Mouse (Mus musculus) heart, embryonic 16.5 days (tissue): ENCODE results near the gene Rgp1. TPM values are rescaled to one million over a fixed set of nuclear protein-coding genes. Genes with fewer than 3 reads are reported as not detected.

Experiments used
- ATAC-seq: fragments of 200-750 bp; cut with Nextera tagmentation; replicated peaks from 2 replicates; pipeline ENCODE4 v1.8.0; 2017; ENCODE audit warnings: moderate number of reproducible peaks; ENCODE audit not compliant: insufficient read depth, low FRiP score; ENCODE audit errors: extremely low read depth
- H3K27ac ChIP-seq: fragments of 300-500 bp; sonication (generic); 2 replicates; pipeline ENCODE4 v1.5.1; 2014; ENCODE audit warnings: mild to moderate bottlenecking, low read length, control low read depth, moderate library complexity
- H3K27me3 ChIP-seq: fragments of 300-500 bp; sonication (generic); 2 replicates; pipeline ENCODE4 v1.6.1; 2014; ENCODE audit warnings: low read length, mixed read lengths; ENCODE audit not compliant: control insufficient read depth, insufficient read depth
- H3K36me3 ChIP-seq: fragments of 300-500 bp; sonication (generic); 2 replicates; pipeline ENCODE4 v1.6.1; 2014; ENCODE audit not compliant: control insufficient read depth, insufficient read depth
- H3K4me1 ChIP-seq: fragments of 300-500 bp; sonication (generic); 2 replicates; pipeline ENCODE4 v1.6.1; 2014; ENCODE audit warnings: low read length, mixed read lengths; ENCODE audit not compliant: control insufficient read depth, insufficient read depth
- H3K4me2 ChIP-seq: fragments of 300-500 bp; sonication (generic); 2 replicates; pipeline ENCODE4 v1.6.1; 2014; ENCODE audit warnings: low read depth, mild to moderate bottlenecking, control low read depth, low read length
- H3K4me3 ChIP-seq: fragments of 300-500 bp; sonication (generic); 2 replicates; pipeline ENCODE4 v1.5.1; 2014; ENCODE audit warnings: mild to moderate bottlenecking, control low read depth, low read length
- H3K9ac ChIP-seq: fragments of 300-500 bp; sonication (generic); 2 replicates; pipeline ENCODE4 v1.6.1; 2014; ENCODE audit warnings: low read length, control low read depth
- H3K9me3 ChIP-seq: fragments of 300-500 bp; sonication (generic); replicated peaks from 2 replicates; pipeline ENCODE4 v1.6.1; 2016; ENCODE audit warnings: low read length; ENCODE audit not compliant: control insufficient read depth
- WGBS: fragments of 180-500 bp; shearing (Covaris S2); extraction: QIAGEN DNeasy Blood & Tissue Kit; methylation state at CpG from one replicate; pipeline ENCODE4 v1.1.7; 2014; 5-methylcytosine and 5-hydroxymethylcytosine counted together
- polyA plus RNA-seq: library from polyadenylated mRNA; unstranded; fragments of >200 nt; fragmentation: Nextera tagmentation; extraction: Ambion mirVana; gene quantifications from 2 replicates; pipeline ENCODE4 v1.2.1, GENCODE M21; 2015

The Rgp1 gene
- polyA plus RNA-seq, 1 experiment from 2014 or later: 21.7 TPM

DNA sequence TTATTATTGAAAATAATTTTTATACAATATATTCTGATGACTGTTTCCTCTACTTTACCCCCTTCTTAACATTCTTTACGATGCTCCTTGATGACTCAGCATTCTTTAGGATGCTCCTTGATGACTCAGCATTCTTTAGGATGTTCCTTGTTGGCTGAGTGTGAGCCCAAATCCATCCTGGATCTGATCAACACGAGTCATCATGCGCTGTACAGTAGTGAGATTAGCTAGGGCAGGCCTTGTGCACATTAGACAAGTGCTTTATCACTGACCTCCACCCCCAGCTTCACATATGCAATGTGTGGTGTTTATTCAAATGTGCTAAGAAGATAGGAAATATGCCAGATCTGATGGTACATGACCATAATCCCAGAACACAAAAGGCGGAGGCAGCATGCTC, 19.7 kb downstream of the Rgp1 start:
- ATAC-seq: no peak
- peaks cover 3% of the 10 kb centered on the region; the same call in 1 of the 2 replicates for H3K4me1 ChIP-seq
- no peak overlapping the region for H3K4me3 ChIP-seq
- H3K27ac ChIP-seq: no peak overlapping the region
- 82% methylated on average over 4 of the region's 4 CpGs for WGBS
- no peaks in the 10 kb centered on the region for H3K9me3 ChIP-seq
- no peaks in the 10 kb centered on the region for H3K27me3 ChIP-seq
- H3K36me3 ChIP-seq: no peaks in the 10 kb centered on the region
- H3K9ac ChIP-seq: no peak overlapping the region
- H3K4me2 ChIP-seq: no peak overlapping the region

DNA sequence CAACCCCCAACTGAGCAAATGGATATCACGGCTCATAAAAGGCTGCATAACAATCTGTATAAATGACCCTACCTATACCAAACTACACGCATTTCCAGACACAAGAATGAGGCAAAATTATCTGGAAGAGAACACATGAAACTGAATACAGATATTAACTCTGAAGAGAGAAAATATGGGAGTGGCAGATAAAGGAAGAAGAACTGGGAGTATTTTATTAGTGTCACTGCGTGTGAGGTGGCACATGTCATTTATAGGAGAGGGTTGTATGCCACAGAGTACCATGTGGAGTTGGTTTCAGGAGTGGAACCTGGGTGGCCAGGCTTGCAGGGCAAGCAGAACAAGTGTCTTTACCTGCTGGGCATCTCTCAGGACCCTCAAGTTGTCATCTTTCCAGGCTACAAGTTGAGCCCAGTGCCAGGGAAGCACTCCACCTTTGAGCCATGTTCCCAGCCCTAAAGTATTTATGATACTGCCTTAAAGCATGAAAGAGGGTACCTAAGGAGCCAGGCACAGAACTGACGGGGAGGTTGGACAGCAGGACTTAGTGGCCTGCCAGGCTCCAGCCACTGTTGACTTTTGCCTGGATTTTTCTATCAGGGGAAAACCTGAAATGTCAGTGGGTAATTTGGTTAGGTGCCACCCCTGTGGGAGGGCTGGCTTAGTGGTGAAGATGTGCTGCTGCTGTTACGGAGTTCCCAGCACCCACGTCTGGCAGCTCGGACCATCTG, 20.3 kb downstream of the Rgp1 start:
- no peaks in the 10 kb centered on the region for H3K27me3 ChIP-seq
- H3K9ac ChIP-seq: no peak overlapping the region
- H3K27ac ChIP-seq: no peak overlapping the region
- no peaks in the 10 kb centered on the region for H3K4me1 ChIP-seq
- no peaks in the 10 kb centered on the region for H3K36me3 ChIP-seq
- no peaks in the 10 kb centered on the region for H3K9me3 ChIP-seq
- WGBS: 82% methylated on average over 7 of the region's 7 CpGs
- no peak overlapping the region for H3K4me2 ChIP-seq
- no peak overlapping the region for H3K4me3 ChIP-seq
- ATAC-seq: no peak

DNA sequence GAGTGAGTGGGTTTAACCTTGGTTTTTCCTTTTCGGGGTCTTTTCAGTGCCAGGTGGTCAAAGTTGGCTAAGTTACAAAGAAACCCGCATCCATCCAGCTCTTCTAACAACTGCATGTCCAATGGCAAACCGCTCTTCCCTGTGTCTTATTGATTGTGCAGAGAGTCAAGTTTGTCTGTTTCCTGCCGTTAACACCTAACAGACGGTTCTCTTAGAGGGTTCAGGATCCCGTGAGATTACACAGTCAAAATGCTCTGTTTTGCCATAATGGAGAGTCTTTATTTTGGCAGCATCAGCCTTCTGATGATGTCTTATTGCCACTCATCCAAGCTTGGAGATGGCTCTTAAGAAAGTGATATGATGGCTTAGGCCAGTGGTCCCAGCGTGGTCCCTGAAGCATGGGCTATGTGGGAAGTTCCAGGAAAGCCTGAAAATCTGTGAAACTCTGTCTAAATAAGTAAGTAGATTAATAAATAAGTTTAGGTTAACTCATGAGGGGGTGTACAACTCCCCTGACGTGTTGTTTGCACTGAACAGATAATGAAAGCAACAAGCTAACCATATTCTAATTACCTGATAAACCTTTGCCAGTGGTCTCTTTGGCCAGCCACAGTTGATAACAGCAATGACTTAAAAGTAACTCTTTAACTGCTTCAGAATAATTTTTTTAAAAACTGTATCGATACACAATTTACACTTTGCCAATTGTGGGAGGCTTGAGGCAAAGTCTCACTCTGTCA, 21.9 kb downstream of the Rgp1 start:
- no peaks in the 10 kb centered on the region for H3K36me3 ChIP-seq
- no peak overlapping the region for H3K27ac ChIP-seq
- no peaks in the 10 kb centered on the region for H3K27me3 ChIP-seq
- H3K9ac ChIP-seq: no peak overlapping the region
- WGBS: 72% methylated on average over 9 of the region's 9 CpGs
- no peaks in the 10 kb centered on the region for H3K9me3 ChIP-seq
- no peak for ATAC-seq
- H3K4me2 ChIP-seq: no peak overlapping the region
- no peaks in the 10 kb centered on the region for H3K4me1 ChIP-seq
- no peak overlapping the region for H3K4me3 ChIP-seq

DNA sequence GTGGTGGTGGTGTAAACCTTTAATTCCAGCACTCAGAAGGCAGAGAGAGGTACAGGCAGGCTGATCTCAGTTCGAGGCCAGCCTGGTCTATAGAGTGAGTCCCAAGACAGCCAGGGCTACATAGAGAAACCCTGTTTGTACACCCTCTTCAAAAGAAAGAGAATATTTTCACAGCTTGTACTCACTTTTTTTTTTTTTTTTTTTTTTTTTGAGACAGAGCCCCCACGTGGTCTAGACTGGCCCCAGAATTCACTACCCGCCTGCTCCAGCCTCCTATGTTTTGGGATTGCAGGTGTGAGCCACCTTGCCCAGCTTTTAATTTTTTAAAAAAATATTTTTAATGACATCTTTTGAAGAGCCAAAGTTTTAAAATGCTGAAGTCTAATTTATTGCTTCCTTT, 25.6 kb downstream of the Rgp1 start:
- H3K9me3 ChIP-seq: no peaks in the 10 kb centered on the region
- WGBS: 56% methylated on average over 3 of the region's 3 CpGs
- no peak overlapping the region for H3K27ac ChIP-seq
- H3K36me3 ChIP-seq: no peaks in the 10 kb centered on the region
- no peak overlapping the region for H3K4me2 ChIP-seq
- H3K9ac ChIP-seq: no peak overlapping the region
- no peak for ATAC-seq
- no peaks in the 10 kb centered on the region for H3K4me1 ChIP-seq
- no peaks in the 10 kb centered on the region for H3K27me3 ChIP-seq
- H3K4me3 ChIP-seq: no peak overlapping the region

DNA sequence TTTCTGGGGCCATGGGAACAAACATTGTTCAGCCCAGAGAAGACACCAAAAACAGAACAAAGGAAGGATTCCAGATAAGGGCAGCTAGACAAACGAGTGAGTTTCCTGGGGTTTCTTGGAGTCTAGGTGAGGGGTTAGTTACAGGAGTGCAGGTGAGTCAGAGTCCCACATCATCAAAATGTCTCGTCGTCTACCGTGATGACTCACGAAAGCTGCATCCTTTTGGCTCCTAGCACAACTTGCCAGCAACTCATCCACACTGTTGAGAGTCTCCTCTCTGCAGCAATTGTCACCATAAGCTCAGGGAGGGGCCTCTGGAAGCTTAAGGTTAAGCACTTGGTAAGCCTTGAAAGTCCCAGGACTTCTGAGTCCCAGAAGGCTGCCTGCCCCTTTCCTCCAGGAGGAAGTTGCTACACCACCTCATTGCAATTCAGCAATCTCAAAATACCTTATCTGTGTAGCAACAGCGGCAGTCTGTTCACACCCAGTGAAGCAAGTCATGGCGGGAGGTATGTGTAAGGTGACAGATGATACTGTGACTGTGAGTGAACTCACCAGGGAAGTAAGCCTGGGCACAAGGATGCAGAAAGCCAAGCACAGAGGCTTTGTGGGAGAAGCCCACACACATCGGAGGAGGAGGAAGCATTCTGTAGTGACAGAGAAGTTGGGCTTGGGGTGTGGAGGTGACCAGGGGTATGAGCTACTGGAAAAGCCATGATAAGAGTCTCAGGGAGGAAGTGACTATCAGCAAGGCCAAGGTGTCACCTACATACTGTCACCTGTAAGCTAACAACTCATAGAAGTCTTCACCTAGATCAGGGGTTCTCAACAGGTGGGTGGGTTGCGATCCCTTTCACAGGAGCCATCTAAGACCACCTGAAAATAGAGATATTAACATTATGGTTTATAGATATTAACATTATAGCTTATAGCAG, 26.5 kb downstream of the Rgp1 start:
- no peak overlapping the region for H3K4me2 ChIP-seq
- no peaks in the 10 kb centered on the region for H3K4me1 ChIP-seq
- no peak overlapping the region for H3K9ac ChIP-seq
- no peaks in the 10 kb centered on the region for H3K9me3 ChIP-seq
- no peaks in the 10 kb centered on the region for H3K27me3 ChIP-seq
- no peak for ATAC-seq
- H3K4me3 ChIP-seq: no peak overlapping the region
- H3K27ac ChIP-seq: no peak overlapping the region
- no peaks in the 10 kb centered on the region for H3K36me3 ChIP-seq
- 40% methylated on average over 9 of the region's 9 CpGs for WGBS

DNA sequence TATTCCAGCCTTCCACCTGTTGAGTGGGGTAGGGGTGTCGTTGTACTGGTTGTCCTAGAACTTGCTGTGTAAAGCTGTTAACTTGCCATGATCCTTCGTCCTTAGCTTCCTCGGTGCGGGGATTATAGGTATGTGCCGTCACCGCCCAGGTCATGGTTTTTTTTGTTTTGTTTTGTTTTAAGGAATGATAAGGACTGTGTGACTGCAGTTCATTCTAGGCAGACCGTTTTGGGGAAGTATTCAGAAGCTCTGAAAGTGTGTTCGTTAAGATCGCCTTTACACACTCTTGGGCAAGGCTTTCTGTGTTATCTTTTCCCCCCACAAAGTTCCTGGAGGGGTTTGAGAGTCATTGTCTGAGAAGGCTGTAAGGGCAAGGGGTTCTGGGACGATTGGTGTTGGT, 34.0 kb downstream of the Rgp1 start:
- Histone ChIP-seq H3K27ac (no peak overlapping the region), H3K4me2 (no peak overlapping the region), H3K4me3 (no peak overlapping the region), H3K36me3 (no peaks in the 10 kb centered on the region), H3K27me3 (no peaks in the 10 kb centered on the region; the same call in 1 of the 2 replicates), H3K9ac (no peak overlapping the region), H3K9me3 (no peaks in the 10 kb centered on the region), H3K4me1 (no peaks in the 10 kb centered on the region)
- ATAC-seq: no peak
- WGBS: 48% methylated on average over 10 of the region's 10 CpGs

DNA sequence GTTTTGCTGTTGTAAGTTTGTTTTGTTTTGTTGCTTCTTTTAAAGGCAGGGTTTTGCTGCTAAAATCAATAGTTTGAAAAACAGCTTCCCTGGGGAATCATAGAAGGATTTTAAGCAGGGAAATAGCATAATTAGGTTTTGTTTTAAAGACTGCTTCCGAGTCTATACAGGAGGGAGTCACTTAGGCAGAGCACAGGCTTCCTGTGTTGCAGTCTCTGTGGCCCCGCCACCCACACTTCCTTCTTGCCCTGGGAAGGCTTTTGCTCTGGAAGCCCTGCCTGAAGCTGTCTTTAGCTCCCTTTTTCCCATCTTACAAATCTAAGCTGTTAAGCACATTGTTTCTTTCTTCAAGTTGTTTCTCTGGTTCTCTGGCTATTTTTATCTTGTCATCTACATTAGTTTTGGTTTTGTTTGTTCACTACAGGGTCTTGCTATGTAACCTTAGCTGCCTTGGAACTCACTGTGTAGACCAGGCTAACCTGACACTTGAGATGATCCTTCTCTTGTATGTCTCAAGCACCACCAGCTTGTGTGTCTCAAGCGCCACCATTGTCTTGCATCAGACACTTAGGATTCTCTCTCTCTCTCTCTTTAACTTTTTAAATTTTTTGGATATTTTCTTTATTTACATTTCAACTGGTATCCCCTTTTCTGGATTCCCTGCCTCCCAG, 34.7 kb downstream of the Rgp1 start:
- 53% methylated on average over 3 of the region's 3 CpGs for WGBS
- Histone ChIP-seq H3K27ac (no peak overlapping the region), H3K36me3 (no peaks in the 10 kb centered on the region), H3K4me1 (no peaks in the 10 kb centered on the region), H3K9me3 (no peaks in the 10 kb centered on the region), H3K4me3 (no peak overlapping the region), H3K9ac (no peak overlapping the region), H3K27me3 (no peaks in the 10 kb centered on the region; the same call in 1 of the 2 replicates), H3K4me2 (no peak overlapping the region)
- ATAC-seq: no peak

DNA sequence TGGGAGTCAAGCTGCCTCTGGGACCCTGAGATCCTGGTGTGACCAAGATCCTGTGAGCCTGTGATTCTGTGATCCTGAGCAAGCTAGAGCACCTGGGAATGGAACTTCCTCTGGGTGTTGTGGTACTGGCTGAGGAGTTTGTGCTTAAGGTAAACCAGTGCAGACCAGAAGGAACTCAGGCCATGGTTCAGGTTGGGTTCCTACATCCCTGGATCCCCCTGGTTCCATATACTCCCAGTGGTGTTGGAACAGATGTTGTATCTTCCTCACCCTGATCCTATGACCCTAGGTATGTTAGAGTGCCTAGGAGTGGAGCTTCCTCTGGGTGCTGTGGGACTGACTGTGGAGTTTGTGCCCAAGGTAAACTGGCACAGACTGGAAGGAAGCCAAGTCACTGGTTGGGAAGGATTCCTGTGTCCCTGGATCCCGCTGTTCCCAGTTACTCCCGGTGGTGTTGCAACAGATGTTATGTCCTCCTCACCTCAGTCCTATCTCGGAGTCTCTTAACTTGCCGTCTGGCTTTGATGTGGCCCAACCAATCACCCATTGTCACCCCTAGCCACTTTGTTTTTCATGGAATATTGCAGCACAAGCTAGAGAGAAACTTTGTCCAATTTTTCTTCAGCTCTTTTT, 41.7 kb downstream of the Rgp1 start:
- Histone ChIP-seq H3K4me1 (no peaks in the 10 kb centered on the region), H3K9ac (no peak overlapping the region), H3K4me3 (no peak overlapping the region), H3K4me2 (no peak overlapping the region), H3K36me3 (no peaks in the 10 kb centered on the region), H3K9me3 (peaks cover 9% of the 10 kb centered on the region), H3K27ac (no peak overlapping the region), H3K27me3 (no peaks in the 10 kb centered on the region)
- ATAC-seq: no peak
- WGBS: 59% methylated on average over 4 of the region's 4 CpGs
